8 mouse cellular contexts compared by ENCODE assay signal in the genomic region with DNA sequence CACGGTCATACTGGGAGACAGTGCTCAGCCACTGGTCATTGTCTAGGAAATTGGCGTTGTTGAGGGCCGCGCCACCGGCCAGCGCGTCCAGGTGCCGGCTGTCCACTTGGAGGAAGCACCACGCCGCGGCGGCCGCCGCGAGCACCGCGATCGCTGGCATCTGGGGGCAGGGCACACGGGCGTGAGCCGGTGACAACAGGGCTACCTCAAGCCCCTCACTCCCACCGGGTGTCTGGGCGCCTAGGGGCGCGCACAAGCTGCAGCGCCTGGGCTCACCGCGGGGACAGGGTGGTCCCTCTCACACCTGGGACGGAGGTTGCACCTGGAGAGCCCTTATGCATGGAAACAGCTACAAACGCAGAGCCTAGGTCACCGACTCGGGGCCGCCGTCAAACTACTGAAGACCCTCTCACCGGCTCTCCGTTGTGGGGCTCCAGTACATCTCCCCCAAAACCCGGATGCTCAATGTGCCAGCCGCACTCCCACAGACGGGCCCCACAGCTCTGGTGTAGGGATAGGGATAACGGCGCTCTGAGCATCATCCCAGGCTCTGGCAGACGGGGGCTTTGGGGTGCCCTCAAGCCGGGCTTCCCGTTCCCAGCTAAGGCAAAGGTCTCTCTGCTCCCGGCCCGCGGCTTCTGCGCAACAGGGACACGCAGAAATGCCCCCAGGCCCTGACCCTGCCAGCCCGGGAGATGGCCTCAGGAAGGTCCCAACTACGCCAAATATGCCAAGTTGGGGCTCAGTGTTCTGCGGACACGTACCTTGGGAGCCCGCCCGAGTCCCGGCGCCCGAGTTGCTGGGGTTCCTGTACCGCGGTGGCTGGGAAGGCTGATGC. TPM values are rescaled to one million over a fixed set of nuclear protein-coding genes. Genes with fewer than 3 reads are reported as not detected.
DNase-seq lines count a peak whose midpoint lies in the region; ATAC-seq lines count a peak whose summit lies in the region.

No protein-coding gene starts in this region.

- H3K9ac ChIP-seq in hindbrain, embryonic 13.5 days, result peak overlapping the region; percentile 86
- H3K9ac ChIP-seq in midbrain, embryonic 16.5 days (ENCODE audit: low read depth, low read length), result peak overlapping the region; percentile 68

- H3K4me3 ChIP-seq in hindbrain, embryonic 13.5 days, result peak overlapping the region; percentile 65
- peak overlapping the region; percentile 54 for H3K4me3 ChIP-seq in midbrain, embryonic 16.5 days (ENCODE audit: low read depth, low read length)

- WGBS in hindbrain, embryonic 13.5 days, result under 1% methylated on average over 59 of the region's 60 CpGs
- WGBS in midbrain, embryonic 16.5 days, result 1% methylated on average over 57 of the region's 60 CpGs

- H3K4me1 ChIP-seq in hindbrain, embryonic 13.5 days (replicated peaks), result peaks cover 26% of the 10 kb centered on the region
- H3K4me1 ChIP-seq in midbrain, embryonic 16.5 days (ENCODE audit: control insufficient read depth, insufficient read depth, low read length), result no peaks in the 10 kb centered on the region

- H3K9me3 ChIP-seq in hindbrain, embryonic 13.5 days, result no peaks in the 10 kb centered on the region
- H3K9me3 ChIP-seq in midbrain, embryonic 16.5 days (replicated peaks; ENCODE audit: control insufficient read depth, low read length, poor library complexity, severe bottlenecking), result no peaks in the 10 kb centered on the region

- H3K27me3 ChIP-seq in hindbrain, embryonic 13.5 days, result peaks cover 26% of the 10 kb centered on the region
- no peaks in the 10 kb centered on the region; the same call in 1 of the 2 replicates for H3K27me3 ChIP-seq in midbrain, embryonic 16.5 days (ENCODE audit: control insufficient read depth, insufficient read depth, low read depth, low read length)

- peak; percentile 86 for ATAC-seq in hindbrain, embryonic 13.5 days (ENCODE audit: low FRiP score)
- ATAC-seq in midbrain, embryonic 16.5 days, result peak; percentile 83
- ATAC-seq in activated CD4-positive, CD25-positive, alpha-beta regulatory T cell, adult 4 months, result no peak

- H3K27ac ChIP-seq in hindbrain, embryonic 13.5 days, result peak overlapping the region; percentile 72
- 0 out of 2 replicates have a peak overlapping the region, but pooled peaks have one; percentile 23 for H3K27ac ChIP-seq in midbrain, embryonic 16.5 days (ENCODE audit: low read length)

- peak; percentile 8 for DNase-seq in kidney, postnatal 10 days
- no peak for DNase-seq in kidney, adult 18-20 months
- DNase-seq in cerebellum, adult 9-10 months, result peak; percentile 43
- no peak for DNase-seq in spleen, postnatal 14 days (ENCODE audit: low spot score in 2 of 2)
- DNase-seq in embryo, embryonic 9.5 days (ENCODE audit: extremely low spot score), result no peak

- H3K36me3 ChIP-seq in hindbrain, embryonic 13.5 days, result no peaks in the 10 kb centered on the region
- H3K36me3 ChIP-seq in midbrain, embryonic 16.5 days (ENCODE audit: control insufficient read depth, insufficient read depth, low read length), result no peaks in the 10 kb centered on the region

- peak overlapping the region; percentile 77 for H3K4me2 ChIP-seq in hindbrain, embryonic 13.5 days
- H3K4me2 ChIP-seq in midbrain, embryonic 16.5 days (ENCODE audit: low read length), result peak overlapping the region; percentile 62

RNA-seq across cellular contexts. Expression of a gene that starts 0.5 kb away (rescaled TPM):
- 69.4 and 70.1 TPM in 2 replicates for polyA plus RNA-seq in hindbrain, embryonic 13.5 days (2015; fragmentation: Nextera tagmentation; extraction: Ambion mirVana)
- polyA plus RNA-seq in midbrain, embryonic 16.5 days (2015; fragmentation: Nextera tagmentation; extraction: Ambion mirVana), result 76.1 and 81.8 TPM in 2 replicates
- polyA plus RNA-seq in activated CD4-positive, CD25-positive, alpha-beta regulatory T cell, adult 4 months (2017; shearing (Covaris generic)), result under 1 TPM in 1 of 2 experiments, not detected in 1; 0.13 TPM

Comparison
In these comparisons a context has a peak if more than half of its experiments do, and no peak if none do; other contexts are left out.
1. DNase-seq: peak in kidney, postnatal 10 days (single experiment) and cerebellum, adult 9-10 months (single experiment); none in kidney, adult 18-20 months (single experiment), spleen, postnatal 14 days (0 of 2) and embryo, embryonic 9.5 days (single experiment).
2. RNA of a gene that starts 0.5 kb away (polyA plus RNA-seq): 76.1 to 81.8 TPM in midbrain, embryonic 16.5 days and 69.4 to 70.1 TPM in hindbrain, embryonic 13.5 days; 0.13 TPM in activated CD4-positive, CD25-positive, alpha-beta regulatory T cell, adult 4 months; every median in the first group is over 10 times any median in the second.